Mouse (Mus musculus) thymus, postnatal 14 days (tissue): ENCODE results near the gene Dhrs7.

Experiments used
- DNase-seq: peaks from one replicate; pipeline ENCODE4 v3.0.0; 2021

The Dhrs7 gene

DNA sequence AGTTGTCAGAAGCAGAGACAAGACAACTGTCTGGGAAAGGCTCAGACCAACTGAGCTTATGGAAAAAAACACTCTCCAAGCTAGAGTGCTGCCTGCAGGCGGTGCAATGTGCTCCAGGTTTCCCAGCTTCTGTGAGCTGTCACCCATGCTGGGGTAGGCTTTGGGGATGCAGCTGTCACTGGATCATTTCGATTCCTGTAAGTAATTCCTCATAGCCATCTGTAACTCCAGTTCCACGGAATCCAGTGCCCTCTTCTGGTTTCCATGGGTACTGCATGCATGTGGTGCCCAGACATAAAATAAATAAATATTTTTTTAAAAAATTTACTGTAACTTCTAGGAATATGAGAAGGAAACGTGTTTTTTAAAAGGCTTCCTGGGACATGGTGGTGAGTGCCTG lies 10.0 kb downstream of the Dhrs7 start:
- peak; percentile 39 for DNase-seq

DNA sequence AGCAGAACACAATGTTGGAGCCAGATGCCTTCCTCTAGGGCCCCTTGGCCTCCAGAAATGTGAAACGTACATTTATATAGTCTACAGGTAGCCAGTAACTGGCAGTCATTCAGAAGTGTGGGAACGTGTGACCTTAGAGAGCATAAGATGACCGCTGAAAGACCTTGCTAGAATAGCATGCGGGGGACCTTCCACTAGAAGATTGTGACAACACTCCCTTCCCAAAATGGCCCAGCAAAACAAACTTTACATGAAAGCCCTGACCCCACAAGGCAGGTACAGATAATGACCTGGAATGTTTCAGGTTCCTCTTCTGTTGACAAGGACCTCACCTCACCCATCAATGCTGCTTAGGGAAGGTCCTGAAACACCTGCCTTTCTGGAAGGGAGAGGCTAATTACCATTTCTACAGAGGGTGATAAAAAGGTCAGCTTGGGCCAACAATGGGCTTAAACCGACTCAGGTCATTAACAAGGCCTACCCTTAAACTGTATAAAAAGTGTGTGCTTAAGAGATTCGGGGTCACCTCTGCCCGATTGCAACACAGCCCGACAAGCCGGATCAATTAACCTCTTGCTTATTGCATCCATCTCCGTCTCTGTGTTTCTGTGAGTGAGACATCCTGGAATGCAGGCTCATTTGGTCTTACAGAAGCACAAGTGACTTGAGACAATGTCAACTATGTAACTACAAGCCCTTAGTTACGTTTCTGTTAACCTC lies 14.9 kb downstream of the Dhrs7 start, which contains the start of gene Gm4756:
Gm4756 (minus strand) TSS at position 51 of the 720 bp plus-strand sequence.
- no peak for DNase-seq

DNA sequence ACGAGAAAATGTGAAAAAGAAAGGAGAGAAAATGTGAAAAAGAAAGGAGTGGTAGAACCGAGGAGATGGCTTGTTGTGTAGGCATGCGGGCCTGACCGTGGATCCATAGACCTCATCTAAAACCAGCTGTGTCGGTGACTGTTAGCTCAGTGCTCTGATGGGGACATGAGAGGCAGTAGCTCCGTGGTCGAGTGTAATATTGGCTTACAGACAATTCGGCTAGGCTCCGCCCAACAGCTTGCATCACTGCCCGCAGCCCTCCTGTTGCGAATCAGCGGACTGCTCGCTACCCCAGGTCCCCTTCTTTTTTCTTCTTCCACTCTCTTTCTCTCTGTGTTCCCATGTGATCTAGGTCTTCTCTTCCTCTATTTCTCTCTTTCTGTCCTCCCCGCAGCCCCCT lies 15.8 kb downstream of the Dhrs7 start:
- DNase-seq, result no peak

DNA sequence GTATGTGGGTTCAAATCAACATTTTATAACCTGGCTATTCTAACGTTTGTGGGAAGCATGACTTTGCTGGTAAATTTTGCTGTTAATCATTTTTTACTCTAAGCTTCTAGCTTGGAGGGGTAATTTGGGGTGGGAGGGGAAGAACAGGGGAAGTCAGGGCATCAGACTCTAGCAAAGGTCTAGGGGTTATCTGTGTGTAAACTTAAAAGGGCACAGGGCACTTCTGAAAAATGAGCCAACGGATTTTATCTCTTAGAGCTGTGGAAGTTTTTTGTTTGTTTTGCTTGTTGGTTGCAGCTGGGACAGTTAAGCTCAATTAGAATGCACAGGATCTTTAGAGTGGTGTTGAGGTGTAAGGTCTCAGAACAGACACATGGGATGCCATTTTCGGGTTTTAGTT lies 26.7 kb downstream of the Dhrs7 start:
- no peak for DNase-seq

DNA sequence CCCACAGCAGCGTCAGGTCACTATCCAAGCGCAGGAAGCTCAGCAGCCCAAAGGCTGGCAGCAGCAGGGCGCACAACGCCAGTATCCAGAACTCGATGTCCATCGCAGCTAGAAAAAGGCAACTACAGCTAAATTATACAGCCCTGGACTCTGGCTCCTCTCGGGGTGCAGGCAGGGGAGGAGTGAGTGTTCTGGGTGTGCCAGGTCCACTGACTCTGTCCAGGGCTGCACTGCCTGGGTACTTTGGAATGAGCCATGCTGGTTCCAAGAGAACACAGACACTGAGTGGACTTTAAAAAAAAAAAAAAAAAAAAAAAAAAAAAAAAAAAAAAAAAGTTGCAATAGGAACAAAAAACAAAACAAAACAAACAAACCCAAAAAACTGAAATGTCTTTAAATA lies 36.0 kb downstream of the Dhrs7 start:
- DNase-seq, result no peak

DNA sequence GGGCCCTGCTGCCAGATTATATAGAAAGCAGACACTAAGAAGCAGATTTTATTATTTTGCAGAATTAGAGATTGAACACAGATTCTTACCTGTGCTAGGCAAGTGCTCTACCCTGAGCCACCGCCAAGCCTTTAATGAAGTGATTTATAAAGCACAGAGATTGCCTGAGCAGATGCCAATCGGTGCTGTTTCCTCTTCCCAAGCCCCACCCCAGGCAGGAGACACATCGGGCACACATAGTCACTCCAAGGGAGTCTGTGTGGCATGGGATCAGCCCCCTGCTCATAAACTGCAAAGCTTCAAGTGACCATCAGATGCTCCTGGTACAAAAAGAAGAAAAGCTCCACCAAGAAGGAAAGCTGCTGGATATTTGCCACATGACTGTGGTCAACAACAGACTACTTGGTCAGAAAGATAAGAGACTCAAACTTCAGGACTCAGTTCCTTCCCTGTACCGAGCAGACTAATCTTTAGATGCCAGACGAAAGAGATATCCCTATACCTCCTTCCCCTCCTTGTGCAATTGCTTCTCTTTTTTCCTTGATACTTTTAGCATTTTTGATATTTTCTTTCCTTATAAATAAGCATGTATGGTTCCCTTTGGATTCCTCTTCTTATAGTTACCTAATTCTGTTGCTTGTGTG lies 41.7 kb downstream of the Dhrs7 start:
- DNase-seq, result no peak

DNA sequence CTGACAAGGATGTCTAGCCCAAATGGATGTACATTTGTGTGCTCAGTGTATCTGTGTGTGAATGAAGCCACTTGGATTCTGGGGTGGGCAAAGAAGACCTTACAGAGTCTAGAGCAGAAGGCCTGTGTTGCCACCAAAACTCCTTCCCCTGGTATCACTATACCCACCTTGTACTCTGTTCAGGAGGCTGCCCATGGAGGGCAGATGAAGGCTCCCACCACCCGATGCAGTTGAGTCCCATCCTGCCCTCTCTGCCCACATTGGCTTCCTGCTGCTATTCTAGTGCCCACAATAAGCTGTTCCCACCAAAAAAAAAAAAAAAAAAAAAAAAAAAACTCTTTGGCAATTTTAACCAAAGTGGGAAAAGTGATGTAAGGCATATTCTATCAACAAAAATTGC lies 43.3 kb downstream of the Dhrs7 start:
- DNase-seq, result no peak

DNA sequence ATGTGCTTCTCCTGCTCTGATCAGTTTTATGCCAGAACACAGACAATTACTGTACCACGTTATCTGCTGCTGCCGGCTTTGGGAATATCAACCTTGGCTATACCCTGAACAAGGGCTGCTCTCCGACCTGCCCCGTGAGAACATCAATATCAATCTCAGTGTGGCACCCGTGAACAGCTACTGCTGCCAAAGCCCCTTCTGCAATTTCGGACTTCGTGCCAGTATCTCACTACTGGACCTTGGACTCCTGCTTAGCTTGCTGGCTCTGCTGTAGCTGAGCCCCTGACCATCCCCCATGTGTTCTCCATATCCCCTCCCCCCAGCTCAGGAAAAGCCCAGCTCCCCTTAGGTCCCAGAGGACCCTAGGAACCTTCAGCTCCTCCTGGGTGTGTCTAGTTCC lies 43.9 kb downstream of the Dhrs7 start:
- no peak for DNase-seq

DNA sequence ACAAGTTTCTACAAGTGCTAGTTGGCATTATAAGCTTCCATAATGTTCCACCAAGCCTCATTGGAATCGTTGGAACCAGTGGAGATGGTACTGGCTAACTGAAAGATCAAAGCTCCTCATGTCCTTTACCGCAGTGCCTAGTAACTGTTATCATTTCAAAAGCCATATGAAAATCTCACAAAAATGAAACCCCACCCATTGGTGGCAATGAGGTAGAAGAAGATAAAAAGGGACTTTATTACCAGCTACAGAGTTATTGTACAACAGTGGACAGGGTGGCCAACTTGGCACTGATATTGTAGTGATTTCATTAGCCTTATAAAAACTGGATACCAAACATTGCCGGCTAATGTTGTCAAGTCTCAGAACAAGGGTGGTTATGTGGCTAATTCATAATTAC lies 52.7 kb downstream of the Dhrs7 start:
- no peak for DNase-seq
